Mouse (Mus musculus) embryonic facial prominence, embryonic 10.5 days (tissue): ENCODE data around the gene Emc7. TPM values are rescaled to one million over a fixed set of nuclear protein-coding genes. Genes with fewer than 3 reads are reported as not detected.

Experiments
- DNase-seq: peaks from one replicate; pipeline ENCODE4 v3.0.0-alpha.2; 2017; ENCODE audit warnings: low spot score
- H3K27ac ChIP-seq: fragments of 300-500 bp; sonication (generic); replicated peaks from 2 replicates; pipeline ENCODE4 v1.5.1; 2016; ENCODE audit warnings: mild to moderate bottlenecking
- H3K27me3 ChIP-seq: fragments of 300-500 bp; sonication (generic); replicated peaks from 2 replicates; pipeline ENCODE4 v1.6.1; 2016; ENCODE audit warnings: low read depth, mild to moderate bottlenecking; ENCODE audit not compliant: poor library complexity, severe bottlenecking
- H3K36me3 ChIP-seq: fragments of 300-500 bp; sonication (generic); replicated peaks from 2 replicates; pipeline ENCODE4 v1.6.1; 2016; ENCODE audit warnings: mild to moderate bottlenecking, moderate library complexity
- H3K4me1 ChIP-seq: fragments of 300-500 bp; sonication (generic); 2 replicates; pipeline ENCODE4 v1.6.1; 2016
- H3K4me3 ChIP-seq: fragments of 300-500 bp; sonication (generic); 2 replicates; pipeline ENCODE4 v1.5.1; 2016; ENCODE audit warnings: mild to moderate bottlenecking, moderate library complexity
- H3K9me3 ChIP-seq: fragments of 300-500 bp; sonication (generic); 2 replicates; pipeline ENCODE4 v1.6.1; 2016; ENCODE audit warnings: mild to moderate bottlenecking
- WGBS: fragments of 180-500 bp; shearing (Covaris S2); methylation state at CpG from one replicate; pipeline ENCODE4 v1.1.7; 2016; 5-methylcytosine and 5-hydroxymethylcytosine counted together
- polyA plus RNA-seq: library from polyadenylated mRNA; unstranded; fragments of >200 nt; fragmentation: Nextera tagmentation; extraction: Ambion mirVana; gene quantifications from 2 replicates; pipeline ENCODE4 v1.2.1, GENCODE M21; 2016

Emc7 gene
- polyA plus RNA-seq, 1 experiment from 2014 or later = 10.0 TPM

DNA sequence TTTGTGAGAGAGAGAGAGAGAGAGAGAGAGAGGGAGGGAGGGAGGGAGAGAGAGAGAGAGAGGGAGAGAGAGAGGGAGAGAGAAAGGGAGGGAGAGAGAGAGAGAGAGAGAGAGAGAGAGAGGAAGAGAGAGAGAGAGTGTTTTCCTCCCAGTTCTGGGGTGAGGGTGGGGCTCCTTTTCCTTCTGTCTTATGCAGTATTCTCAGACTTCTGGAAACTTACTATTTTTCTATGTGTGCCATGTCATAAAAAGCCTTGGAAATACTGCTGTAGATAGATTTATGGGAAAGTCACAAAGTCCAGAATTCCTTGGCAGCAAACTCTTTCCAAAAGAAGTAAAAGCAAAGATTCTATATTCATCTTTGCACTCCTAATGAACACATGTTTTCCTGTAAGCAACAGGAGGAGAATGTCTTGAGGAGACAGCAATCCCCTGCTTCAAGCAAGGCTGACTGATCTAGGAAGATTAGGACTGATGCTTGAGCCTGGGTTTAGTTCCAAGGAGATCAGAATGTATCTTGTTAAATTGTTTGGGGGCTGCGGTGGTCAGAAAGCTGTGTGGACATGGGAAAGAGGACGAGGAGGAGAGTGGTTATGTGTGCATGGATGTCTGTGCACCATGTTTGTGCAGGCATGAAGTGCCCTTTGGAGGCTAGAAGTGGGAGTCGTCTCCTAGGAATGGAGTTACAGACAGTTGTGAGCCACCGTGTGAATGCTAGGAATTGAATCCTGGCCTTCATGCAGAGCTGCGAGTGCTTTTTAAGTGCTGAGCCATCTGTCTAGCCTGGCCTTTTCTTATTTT is 27.9 kb downstream of the Emc7 start:
- Histone ChIP-seq H3K9me3 (no peaks in the 10 kb centered on the region), H3K27ac (no peak overlapping the region), H3K4me3 (no peak overlapping the region), H3K36me3 (no peaks in the 10 kb centered on the region), H3K4me1 (no peaks in the 10 kb centered on the region), H3K27me3 (no peaks in the 10 kb centered on the region)
- WGBS = 82% methylated on average over 5 of the region's 5 CpGs
- DNase-seq = no peak

DNA sequence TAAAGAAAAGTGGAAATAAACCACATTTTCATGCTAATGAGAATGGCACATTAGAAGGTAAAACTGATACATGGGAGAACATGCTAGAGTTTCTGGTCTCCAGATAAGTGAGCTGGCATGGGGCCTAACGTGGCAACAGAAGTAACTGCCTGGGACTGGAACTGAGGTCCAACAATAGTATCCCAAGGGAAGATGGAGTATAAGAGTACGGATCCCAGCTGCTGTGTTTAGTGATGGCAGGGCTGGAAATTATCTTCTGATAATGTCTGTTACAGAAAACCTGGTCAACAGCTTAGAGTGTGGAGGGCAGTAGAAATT is 28.5 kb downstream of the Emc7 start:
- H3K36me3 ChIP-seq = no peaks in the 10 kb centered on the region
- H3K27ac ChIP-seq = no peak overlapping the region
- no peaks in the 10 kb centered on the region for H3K27me3 ChIP-seq
- no peaks in the 10 kb centered on the region for H3K9me3 ChIP-seq
- WGBS = 83% methylated on average over 2 of the region's 2 CpGs
- no peak overlapping the region for H3K4me3 ChIP-seq
- DNase-seq = no peak
- H3K4me1 ChIP-seq = no peaks in the 10 kb centered on the region

- no peak for DNase-seq
- Histone ChIP-seq H3K9me3 (no peaks in the 10 kb centered on the region), H3K27me3 (no peaks in the 10 kb centered on the region), H3K27ac (no peak overlapping the region), H3K36me3 (no peaks in the 10 kb centered on the region), H3K4me3 (no peak overlapping the region), H3K4me1 (no peaks in the 10 kb centered on the region)
- 71% methylated on average over 2 of the region's 2 CpGs for WGBS
These were observed 30.1 kb downstream of the Emc7 start for GRCm38 (mm10) chr2:112484886-112485285.

DNA sequence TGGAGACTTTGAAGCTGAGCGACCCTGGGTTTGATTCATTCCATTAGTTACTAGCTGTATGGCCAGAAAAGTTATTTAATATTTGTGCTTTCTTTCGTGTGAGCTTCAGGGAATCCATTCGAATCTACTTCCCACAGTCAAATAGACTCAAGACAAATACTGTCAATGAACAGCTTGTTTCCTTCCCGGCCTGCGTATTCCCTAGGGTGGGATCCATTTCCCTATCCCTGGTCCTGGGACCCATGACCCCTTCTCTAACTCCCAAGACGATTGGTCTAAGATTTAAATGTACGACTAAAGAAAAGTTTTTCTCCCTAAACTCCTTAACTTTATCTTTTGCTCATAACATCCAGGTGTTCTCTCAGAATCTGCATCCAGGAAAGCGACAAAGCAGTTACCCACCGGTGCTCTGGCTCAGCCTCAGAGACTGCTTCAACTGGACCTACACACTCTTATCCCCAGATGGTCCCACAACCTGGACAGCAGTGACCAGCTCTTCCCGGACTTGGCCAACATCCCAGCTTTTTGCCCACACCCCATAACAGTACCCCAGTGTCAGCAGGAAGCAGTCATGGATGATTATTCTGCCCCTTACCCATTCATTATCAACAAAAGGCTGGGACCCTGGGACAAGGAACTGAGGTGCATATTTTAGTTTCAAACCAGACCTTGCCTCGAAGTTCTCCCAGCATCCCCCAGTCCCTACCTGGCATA is 35.8 kb downstream of the Emc7 start:
- H3K36me3 ChIP-seq = no peaks in the 10 kb centered on the region
- H3K9me3 ChIP-seq = no peaks in the 10 kb centered on the region
- H3K27ac ChIP-seq = no peak overlapping the region
- H3K4me3 ChIP-seq = no peak overlapping the region
- peaks cover 24% of the 10 kb centered on the region for H3K4me1 ChIP-seq
- WGBS = 74% methylated on average over 11 of the region's 11 CpGs
- H3K27me3 ChIP-seq = no peaks in the 10 kb centered on the region
- no peak for DNase-seq

- no peak for DNase-seq
- Histone ChIP-seq H3K27ac (no peak overlapping the region), H3K27me3 (no peaks in the 10 kb centered on the region), H3K9me3 (no peaks in the 10 kb centered on the region), H3K36me3 (no peaks in the 10 kb centered on the region), H3K4me1 (peaks cover 24% of the 10 kb centered on the region), H3K4me3 (no peak overlapping the region)
- 79% methylated on average over 5 of the region's 5 CpGs for WGBS
These were observed 36.8 kb downstream of the Emc7 start for GRCm38 (mm10) chr2:112491629-112492028.

DNA sequence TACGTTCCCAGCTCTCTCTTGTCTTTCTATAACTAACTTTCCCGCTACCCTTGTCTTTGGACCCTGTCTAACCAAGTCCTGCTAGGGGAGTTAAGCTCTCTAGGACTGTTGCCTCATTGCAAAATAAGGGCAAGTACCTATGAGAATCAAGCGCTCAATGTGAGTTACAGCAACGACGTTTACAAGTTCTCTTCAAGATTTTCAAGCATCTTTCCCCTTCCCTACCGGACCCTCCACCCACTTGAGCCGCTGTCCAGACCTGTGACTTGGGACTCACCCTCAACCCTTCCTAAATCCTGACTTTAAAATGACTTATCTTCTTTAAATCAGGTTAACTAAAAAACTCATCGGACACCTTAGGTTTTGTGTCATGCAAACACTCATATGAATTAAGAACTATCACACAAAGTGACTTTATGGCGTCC is 37.6 kb downstream of the Emc7 start:
- peak overlapping the region; percentile 88 for H3K4me3 ChIP-seq
- no peak for DNase-seq
- H3K27ac ChIP-seq = peak overlapping the region; percentile 100
- WGBS = 7% methylated on average over 9 of the region's 9 CpGs
- no peaks in the 10 kb centered on the region for H3K9me3 ChIP-seq
- H3K4me1 ChIP-seq = peaks cover 24% of the 10 kb centered on the region
- H3K27me3 ChIP-seq = no peaks in the 10 kb centered on the region
- H3K36me3 ChIP-seq = no peaks in the 10 kb centered on the region

DNA sequence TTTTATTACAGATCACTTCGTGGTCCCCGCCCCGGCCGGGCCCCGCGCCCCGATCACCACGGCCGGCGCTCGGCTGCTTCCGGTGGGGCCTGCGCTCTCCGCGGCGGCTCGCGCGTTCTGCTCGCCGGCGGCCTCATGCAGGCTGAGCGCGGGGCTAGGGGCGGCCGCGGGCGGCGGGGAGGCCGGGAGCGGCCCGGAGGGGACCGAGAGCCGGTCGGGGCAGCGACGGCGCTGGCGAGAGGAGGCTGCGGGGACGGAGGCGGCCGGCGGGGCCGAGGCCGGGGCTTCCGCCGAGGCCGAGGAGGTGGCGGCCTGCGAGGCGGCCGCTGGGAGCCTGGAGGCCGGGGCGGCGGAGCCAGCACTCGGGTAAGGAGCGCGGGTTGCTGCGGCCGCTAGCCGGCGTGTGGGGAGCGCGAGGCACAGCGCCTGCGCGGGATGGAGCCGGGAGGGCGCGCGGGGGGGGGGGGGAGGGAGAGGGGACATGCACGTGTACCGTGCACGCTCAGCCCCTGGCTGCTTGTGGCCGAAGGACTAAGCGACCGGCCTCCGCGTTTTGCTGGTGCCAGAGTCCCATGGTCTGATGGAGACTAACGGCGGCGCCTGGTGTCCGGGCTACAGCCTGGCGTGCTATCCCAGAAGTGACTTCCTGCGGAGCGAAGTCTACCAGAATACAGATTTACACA is 38.2 kb downstream of the Emc7 start, which contains the start of gene Aven:
Aven (plus strand) TSS at position 109 of the 683 bp plus-strand sequence.
- no peaks in the 10 kb centered on the region for H3K36me3 ChIP-seq
- DNase-seq = peak; percentile 92
- H3K4me3 ChIP-seq = peak within 1 kb of the TSS; percentile 88
- H3K9me3 ChIP-seq = no peaks in the 10 kb centered on the region
- H3K27me3 ChIP-seq = no peaks in the 10 kb centered on the region
- H3K4me1 ChIP-seq = peaks cover 27% of the 10 kb centered on the region
- peak within 1 kb of the TSS; percentile 100 for H3K27ac ChIP-seq
- WGBS = under 1% methylated on average over 81 of the region's 87 CpGs

GRCm38 (mm10) chr2:112493539-112494260 is 38.9 kb downstream of the Emc7 start:
- peaks cover 30% of the 10 kb centered on the region for H3K4me1 ChIP-seq
- H3K36me3 ChIP-seq = no peaks in the 10 kb centered on the region
- WGBS = 46% methylated on average over 11 of the region's 11 CpGs
- DNase-seq = no peak
- H3K9me3 ChIP-seq = no peaks in the 10 kb centered on the region
- peak overlapping the region; percentile 88 for H3K4me3 ChIP-seq
- no peaks in the 10 kb centered on the region for H3K27me3 ChIP-seq
- peak overlapping the region; percentile 100 for H3K27ac ChIP-seq

- WGBS = 68% methylated on average over 7 of the region's 7 CpGs
- H3K36me3 ChIP-seq = no peaks in the 10 kb centered on the region
- no peak overlapping the region for H3K4me3 ChIP-seq
These were observed 43.1 kb downstream of the Emc7 start for GRCm38 (mm10) chr2:112497851-112498250.

GRCm38 (mm10) chr2:112501209-112501608 is 46.4 kb downstream of the Emc7 start:
- Histone ChIP-seq H3K27me3 (no peaks in the 10 kb centered on the region), H3K4me1 (peaks cover 12% of the 10 kb centered on the region), H3K27ac (no peak overlapping the region), H3K36me3 (no peaks in the 10 kb centered on the region), H3K9me3 (no peaks in the 10 kb centered on the region), H3K4me3 (no peak overlapping the region)
- 8% methylated on average over 6 of the region's 6 CpGs for WGBS
- peak; percentile 76 for DNase-seq

More at GRCm38 (mm10) chr2:112497851-112498250, 43.1 kb downstream of the Emc7 start:
- H3K4me1 ChIP-seq = peaks cover 23% of the 10 kb centered on the region
- DNase-seq = no peak
- H3K27me3 ChIP-seq = no peaks in the 10 kb centered on the region
- H3K27ac ChIP-seq = no peak overlapping the region
- H3K9me3 ChIP-seq = no peaks in the 10 kb centered on the region

- Histone ChIP-seq H3K4me3 (no peak overlapping the region), H3K36me3 (no peaks in the 10 kb centered on the region), H3K27me3 (no peaks in the 10 kb centered on the region), H3K4me1 (peaks cover 7% of the 10 kb centered on the region), H3K9me3 (no peaks in the 10 kb centered on the region), H3K27ac (no peak overlapping the region)
- WGBS = 93% methylated on average over 6 of the region's 6 CpGs
- DNase-seq = no peak
These were observed 49.2 kb downstream of the Emc7 start for GRCm38 (mm10) chr2:112503978-112504377.

DNA sequence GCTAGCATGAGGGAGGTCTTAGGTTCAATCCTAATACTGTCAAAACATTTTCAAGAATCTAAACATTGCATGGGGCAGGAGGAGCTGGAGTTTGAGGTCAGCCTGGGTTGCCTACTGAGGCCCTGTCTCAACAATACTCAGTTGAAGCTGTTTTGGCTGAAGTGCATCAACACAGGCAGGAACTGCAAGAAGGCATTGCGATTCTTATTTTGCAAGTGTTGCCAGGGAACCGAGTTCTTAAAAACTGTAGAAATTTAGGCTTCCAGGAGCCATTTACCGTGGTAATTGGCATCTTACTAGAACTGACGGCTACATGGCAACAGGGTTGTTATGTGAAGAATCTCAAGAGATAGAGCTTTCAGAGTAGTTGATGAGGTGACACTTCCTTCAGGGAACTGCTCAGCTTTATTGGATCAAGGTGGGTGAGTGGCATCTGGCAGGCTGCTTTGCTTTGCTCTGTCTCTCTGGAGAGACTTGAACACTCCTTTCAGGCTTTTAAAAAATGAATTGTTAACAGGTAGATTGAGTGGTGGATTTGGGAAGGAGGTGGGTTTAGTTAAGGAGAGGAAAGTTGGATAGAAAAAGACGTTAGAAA is 52.1 kb downstream of the Emc7 start:
- Histone ChIP-seq H3K4me1 (no peaks in the 10 kb centered on the region), H3K27me3 (no peaks in the 10 kb centered on the region), H3K27ac (no peak overlapping the region), H3K4me3 (no peak overlapping the region), H3K9me3 (no peaks in the 10 kb centered on the region), H3K36me3 (no peaks in the 10 kb centered on the region)
- no peak for DNase-seq
- WGBS = 86% methylated on average over 5 of the region's 5 CpGs
